In the genomic region with DNA sequence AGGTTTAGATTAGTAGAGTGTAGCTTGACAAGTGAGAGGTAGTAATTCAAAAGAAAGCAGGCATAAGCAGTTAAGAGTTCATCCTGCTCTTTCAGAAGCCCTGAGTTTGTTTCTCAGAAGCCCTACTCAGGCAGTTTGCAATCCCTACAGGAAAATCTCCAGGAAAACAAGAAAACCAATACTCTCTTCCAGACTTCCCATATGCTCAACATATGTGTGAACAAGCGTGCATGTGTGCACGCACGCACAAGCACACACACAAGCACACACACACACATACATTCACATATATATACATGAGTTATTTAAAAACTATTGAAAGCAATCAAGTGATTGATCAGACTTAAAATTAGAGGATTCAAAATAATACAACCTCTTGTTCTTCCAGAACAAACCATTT, we compare ENCODE assay signal across 20 mouse cellular contexts.
DNase-seq lines count a peak whose midpoint lies in the region; ATAC-seq and TF ChIP-seq lines count a peak whose summit lies in the region.
"Had no signal": no experiment of that assay in that cellular context is flagged by ENCODE, and none has a peak within 500 bp of the region (broad histone marks: within the 10 kb centered on the region; RNA-seq: fewer than 3 reads in every experiment).

No protein-coding gene starts in this region.

- ATAC-seq in embryonic facial prominence, embryonic 13.5 days (ENCODE audit: insufficient number of reproducible peaks, insufficient read depth, low FRiP score, low TSS enrichment, low read depth): no peak
- peak; percentile 62 for ATAC-seq in forebrain, embryonic 16.5 days
- ATAC-seq: activated CD4-positive, CD25-positive, alpha-beta regulatory T cell, adult 4 months; intestine, postnatal 0 days had no signal

- no peaks in the 10 kb centered on the region for H3K36me3 ChIP-seq in embryonic facial prominence, embryonic 13.5 days
- no peaks in the 10 kb centered on the region for H3K36me3 ChIP-seq in embryonic facial prominence, embryonic 10.5 days (replicated peaks)
- H3K36me3 ChIP-seq in forebrain, embryonic 16.5 days (ENCODE audit: control insufficient read depth, insufficient read depth): no peaks in the 10 kb centered on the region
- no peaks in the 10 kb centered on the region for H3K36me3 ChIP-seq in forebrain, embryonic 10.5 days (replicated peaks)
- H3K36me3 ChIP-seq: embryonic facial prominence, embryonic 12.5 days; hindbrain, embryonic 12.5 days; hindbrain, embryonic 15.5 days had no signal

- H3K27me3 ChIP-seq in embryonic facial prominence, embryonic 13.5 days: no peaks in the 10 kb centered on the region
- no peaks in the 10 kb centered on the region for H3K27me3 ChIP-seq in embryonic facial prominence, embryonic 10.5 days (replicated peaks; ENCODE audit: low read depth, poor library complexity, severe bottlenecking)
- H3K27me3 ChIP-seq in forebrain, embryonic 16.5 days (replicated peaks; ENCODE audit: control insufficient read depth, insufficient read depth, low read length): no peaks in the 10 kb centered on the region
- H3K27me3 ChIP-seq in forebrain, embryonic 10.5 days (ENCODE audit: poor library complexity, severe bottlenecking): no peaks in the 10 kb centered on the region
- H3K27me3 ChIP-seq: embryonic facial prominence, embryonic 12.5 days; hindbrain, embryonic 12.5 days; hindbrain, embryonic 15.5 days had no signal

- WGBS in embryonic facial prominence, embryonic 13.5 days: 78% methylated on average over 3 of the region's 3 CpGs
- 93% methylated on average over 3 of the region's 3 CpGs for WGBS in embryonic facial prominence, embryonic 10.5 days
- 73% methylated on average over 3 of the region's 3 CpGs for WGBS in forebrain, embryonic 16.5 days
- 93% methylated on average over 3 of the region's 3 CpGs for WGBS in forebrain, embryonic 10.5 days

- no peak overlapping the region for H3K4me2 ChIP-seq in embryonic facial prominence, embryonic 13.5 days
- H3K4me2 ChIP-seq in forebrain, embryonic 16.5 days (ENCODE audit: low read length): no peak overlapping the region
- H3K4me2 ChIP-seq: embryonic facial prominence, embryonic 12.5 days; heart, embryonic 11.5 days; hindbrain, embryonic 12.5 days; hindbrain, embryonic 15.5 days had no signal

- DNase-seq in embryonic facial prominence, embryonic 10.5 days (ENCODE audit: low spot score): no peak
- DNase-seq in forebrain, embryonic 10.5 days (ENCODE audit: extremely low spot score, low spot score): no peak
- DNase-seq in left cerebral cortex, adult 2 months (ENCODE audit: extremely low spot score in 1 of 2, low spot score in 2 of 2): no peak
- no peak for DNase-seq in left cerebral cortex, adult 18-20 months (ENCODE audit: low spot score in 2 of 2)
- DNase-seq in layer of hippocampus, postnatal 10 days (ENCODE audit: low spot score in 2 of 2): no peak
- DNase-seq: adrenal gland, adult 8-10 months; adrenal gland, postnatal 25 days; cerebellum, adult 18-20 months; cerebellum, adult 9-10 months; cerebellum, postnatal 14 days; gastrocnemius, postnatal 25 days; heart, adult 2 months had no signal

- H3K4me3 ChIP-seq in embryonic facial prominence, embryonic 13.5 days: no peak overlapping the region
- H3K4me3 ChIP-seq in embryonic facial prominence, embryonic 10.5 days: no peak overlapping the region
- no peak overlapping the region for H3K4me3 ChIP-seq in forebrain, embryonic 16.5 days (replicated peaks; ENCODE audit: low read length)
- H3K4me3 ChIP-seq in forebrain, embryonic 10.5 days: no peak overlapping the region
- no peak overlapping the region for H3K4me3 ChIP-seq in left cerebral cortex, adult 2 months
- H3K4me3 ChIP-seq: embryonic facial prominence, embryonic 12.5 days; heart, adult 2 months; hindbrain, embryonic 12.5 days; hindbrain, embryonic 15.5 days had no signal

- TF ChIP-seq CTCF in left cerebral cortex, adult 2 months (IDR thresholded peaks at IDR 0.05): no peak

- H3K9ac ChIP-seq in embryonic facial prominence, embryonic 13.5 days: no peak overlapping the region
- H3K9ac ChIP-seq in forebrain, embryonic 16.5 days (replicated peaks; ENCODE audit: low read depth, low read length): no peak overlapping the region
- H3K9ac ChIP-seq: embryonic facial prominence, embryonic 12.5 days; hindbrain, embryonic 12.5 days; hindbrain, embryonic 15.5 days had no signal

- no peaks in the 10 kb centered on the region for H3K9me3 ChIP-seq in embryonic facial prominence, embryonic 13.5 days
- no peaks in the 10 kb centered on the region for H3K9me3 ChIP-seq in embryonic facial prominence, embryonic 10.5 days
- H3K9me3 ChIP-seq in forebrain, embryonic 16.5 days (ENCODE audit: control insufficient read depth, low read length): no peaks in the 10 kb centered on the region
- no peaks in the 10 kb centered on the region for H3K9me3 ChIP-seq in forebrain, embryonic 10.5 days
- H3K9me3 ChIP-seq: embryonic facial prominence, embryonic 12.5 days; hindbrain, embryonic 12.5 days; hindbrain, embryonic 15.5 days had no signal

- H3K27ac ChIP-seq in embryonic facial prominence, embryonic 13.5 days: 0 out of 2 replicates have a peak overlapping the region, but pooled peaks have one; percentile 4
- no peak overlapping the region for H3K27ac ChIP-seq in embryonic facial prominence, embryonic 10.5 days (replicated peaks)
- no peak overlapping the region for H3K27ac ChIP-seq in forebrain, embryonic 16.5 days (ENCODE audit: low read length)
- no peak overlapping the region for H3K27ac ChIP-seq in forebrain, embryonic 10.5 days
- peak overlapping the region; percentile 58 for H3K27ac ChIP-seq in left cerebral cortex, adult 2 months
- H3K27ac ChIP-seq: embryonic facial prominence, embryonic 12.5 days; heart, adult 2 months; hindbrain, embryonic 12.5 days; hindbrain, embryonic 15.5 days had no signal

- no peaks in the 10 kb centered on the region for H3K4me1 ChIP-seq in embryonic facial prominence, embryonic 13.5 days
- H3K4me1 ChIP-seq in embryonic facial prominence, embryonic 10.5 days: no peaks in the 10 kb centered on the region
- 0 out of 2 replicates have a peak, but pooled peaks cover 2% of the 10 kb centered on the region for H3K4me1 ChIP-seq in forebrain, embryonic 16.5 days (replicated peaks; ENCODE audit: control insufficient read depth, insufficient read depth, low read length)
- peaks cover 3% of the 10 kb centered on the region; the same call in 1 of the 2 replicates for H3K4me1 ChIP-seq in forebrain, embryonic 10.5 days
- H3K4me1 ChIP-seq: embryonic facial prominence, embryonic 12.5 days; hindbrain, embryonic 12.5 days; hindbrain, embryonic 15.5 days had no signal

- intact Hi-C loops in left cerebral cortex, adult 2 months (cut with DNase I): loop anchor here (5.0 to 10.0 kb wide), 6 partner anchors 72 to 657 kb away; no protein-coding TSS in a partner anchor

Comparison
In these comparisons a context has a peak if more than half of its experiments do, and no peak if none do; other contexts are left out.
1. H3K27ac ChIP-seq: peak in embryonic facial prominence, embryonic 13.5 days (single experiment) and left cerebral cortex, adult 2 months (single experiment); none in embryonic facial prominence, embryonic 10.5 days (single experiment), forebrain, embryonic 16.5 days (single experiment) and forebrain, embryonic 10.5 days (single experiment).